Mouse (Mus musculus) midbrain, embryonic 10.5 days (tissue): ENCODE measurements around the gene Lmbrd1. TPM values are rescaled to one million over a fixed set of nuclear protein-coding genes. Genes with fewer than 3 reads are reported as not detected.
"Not testable (repeated sequence)": the region's sequence is repeated elsewhere in the genome, so short reads cannot be mapped to it uniquely, and the experiment has no call there.

Experiments
- DNase-seq: peaks from one replicate; pipeline ENCODE4 v3.0.0-alpha.2; 2017; ENCODE audit warnings: low spot score
- H3K27ac ChIP-seq: fragments of 300-500 bp; sonication (generic); replicated peaks from 2 replicates; pipeline ENCODE4 v1.5.1; 2016; ENCODE audit warnings: mild to moderate bottlenecking
- H3K27me3 ChIP-seq: fragments of 300-500 bp; sonication (generic); 2 replicates; pipeline ENCODE4 v1.6.1; 2016; ENCODE audit warnings: low read depth, mild to moderate bottlenecking; ENCODE audit not compliant: poor library complexity, severe bottlenecking
- H3K36me3 ChIP-seq: fragments of 300-500 bp; sonication (generic); 2 replicates; pipeline ENCODE4 v1.6.1; 2016; ENCODE audit warnings: mild to moderate bottlenecking, moderate library complexity
- H3K4me1 ChIP-seq: fragments of 300-500 bp; sonication (generic); 2 replicates; pipeline ENCODE4 v1.6.1; 2016
- H3K4me3 ChIP-seq: fragments of 300-500 bp; sonication (generic); 2 replicates; pipeline ENCODE4 v1.5.1; 2016; ENCODE audit warnings: mild to moderate bottlenecking, moderate library complexity
- H3K9me3 ChIP-seq: fragments of 300-500 bp; sonication (generic); replicated peaks from 2 replicates; pipeline ENCODE4 v1.6.1; 2016; ENCODE audit warnings: mild to moderate bottlenecking
- WGBS: fragments of 180-500 bp; shearing (Covaris S2); methylation state at CpG from one replicate; pipeline ENCODE4 v1.1.7; 2016; 5-methylcytosine and 5-hydroxymethylcytosine counted together
- polyA plus RNA-seq: library from polyadenylated mRNA; unstranded; fragments of >200 nt; fragmentation: Nextera tagmentation; extraction: Ambion mirVana; gene quantifications from 2 replicates; pipeline ENCODE4 v1.2.1, GENCODE M21; 2016

Gene Lmbrd1
- polyA plus RNA-seq, 1 experiment from 2014 or later, result 24.4 TPM

- Histone ChIP-seq H3K4me3 (no peak overlapping the region), H3K9me3 (no peaks in the 10 kb centered on the region), H3K27me3 (no peaks in the 10 kb centered on the region), H3K36me3 (peaks cover 6% of the 10 kb centered on the region; the same call in 1 of the 2 replicates), H3K27ac (no peak overlapping the region), H3K4me1 (peaks cover 11% of the 10 kb centered on the region; the same call in 1 of the 2 replicates)
- DNase-seq, result no peak
- 81% methylated on average over 3 of the region's 3 CpGs for WGBS
These were observed 62.5 kb downstream of the Lmbrd1 start for GRCm38 (mm10) chr1:24740903-24741302.

GRCm38 (mm10) chr1:24741552-24741951 lies 63.1 kb downstream of the Lmbrd1 start:
- Histone ChIP-seq H3K27me3 (no peaks in the 10 kb centered on the region), H3K9me3 (no peaks in the 10 kb centered on the region), H3K36me3 (peaks cover 6% of the 10 kb centered on the region; the same call in 1 of the 2 replicates), H3K4me3 (no peak overlapping the region), H3K27ac (no peak overlapping the region), H3K4me1 (peaks cover 11% of the 10 kb centered on the region; the same call in 1 of the 2 replicates)
- DNase-seq, result no peak
- WGBS, result 56% methylated on average over 3 of the region's 3 CpGs

- DNase-seq, result no peak
These were observed 64.9 kb downstream of the Lmbrd1 start for GRCm38 (mm10) chr1:24743191-24743924.

GRCm38 (mm10) chr1:24752715-24753114 lies 74.3 kb downstream of the Lmbrd1 start:
- Histone ChIP-seq H3K9me3 (no peaks in the 10 kb centered on the region), H3K4me3 (no peak overlapping the region), H3K4me1 (no peaks in the 10 kb centered on the region), H3K36me3 (peaks cover 37% of the 10 kb centered on the region), H3K27me3 (no peaks in the 10 kb centered on the region), H3K27ac (no peak overlapping the region)
- no peak for DNase-seq
- WGBS, result 97% methylated on average over 4 of the region's 4 CpGs

More at GRCm38 (mm10) chr1:24743191-24743924, 64.9 kb downstream of the Lmbrd1 start:
- Histone ChIP-seq H3K4me3 (no peak overlapping the region), H3K27me3 (no peaks in the 10 kb centered on the region), H3K4me1 (peaks cover 11% of the 10 kb centered on the region; the same call in 1 of the 2 replicates), H3K27ac (no peak overlapping the region), H3K36me3 (peaks cover 17% of the 10 kb centered on the region), H3K9me3 (no peaks in the 10 kb centered on the region)
- 98% methylated on average over 9 of the region's 9 CpGs for WGBS

GRCm38 (mm10) chr1:24758516-24758915 lies 80.1 kb downstream of the Lmbrd1 start:
- Histone ChIP-seq H3K36me3 (peaks cover 12% of the 10 kb centered on the region), H3K27ac (no peak overlapping the region), H3K4me1 (peaks cover 36% of the 10 kb centered on the region), H3K4me3 (no peak overlapping the region), H3K27me3 (no peaks in the 10 kb centered on the region), H3K9me3 (no peaks in the 10 kb centered on the region)
- WGBS, result 65% methylated on average over 8 of the region's 8 CpGs
- peak; percentile 20 for DNase-seq

- Histone ChIP-seq H3K4me3 (no peak overlapping the region), H3K36me3 (peaks cover 25% of the 10 kb centered on the region), H3K27me3 (no peaks in the 10 kb centered on the region), H3K9me3 (no peaks in the 10 kb centered on the region), H3K27ac (0 out of 2 replicates have a peak overlapping the region, but pooled peaks have one; percentile 46), H3K4me1 (peaks cover 10% of the 10 kb centered on the region)
- no peak for DNase-seq
- 74% methylated on average over 8 of the region's 8 CpGs for WGBS
These were observed 88.0 kb downstream of the Lmbrd1 start for GRCm38 (mm10) chr1:24766466-24766865.

GRCm38 (mm10) chr1:24767197-24767596 lies 88.8 kb downstream of the Lmbrd1 start:
- not testable (repeated sequence) for DNase-seq, H3K9me3 ChIP-seq, H3K4me3 ChIP-seq, H3K4me1 ChIP-seq, H3K27me3 ChIP-seq, H3K27ac ChIP-seq
- WGBS, result 84% methylated on average over 3 of the region's 3 CpGs
- H3K36me3 ChIP-seq, result peaks cover 22% of the 10 kb centered on the region

- Histone ChIP-seq H3K4me1 (no peaks in the 10 kb centered on the region), H3K9me3 (no peaks in the 10 kb centered on the region), H3K27me3 (no peaks in the 10 kb centered on the region), H3K36me3 (no peaks in the 10 kb centered on the region), H3K27ac (no peak overlapping the region), H3K4me3 (no peak overlapping the region)
- no peak for DNase-seq
- WGBS, result 84% methylated on average over 2 of the region's 2 CpGs
These were observed 95.2 kb downstream of the Lmbrd1 start for GRCm38 (mm10) chr1:24773642-24774041.

- Histone ChIP-seq H3K9me3 (no peaks in the 10 kb centered on the region), H3K27me3 (no peaks in the 10 kb centered on the region), H3K27ac (no peak overlapping the region), H3K36me3 (no peaks in the 10 kb centered on the region), H3K4me1 (no peaks in the 10 kb centered on the region), H3K4me3 (no peak overlapping the region)
- no peak for DNase-seq
- WGBS, result 95% methylated on average over 2 of the region's 2 CpGs
These were observed 98.1 kb downstream of the Lmbrd1 start for GRCm38 (mm10) chr1:24776576-24776975.

GRCm38 (mm10) chr1:24793168-24793567 lies 114.7 kb downstream of the Lmbrd1 start:
- Histone ChIP-seq H3K4me1 (no peaks in the 10 kb centered on the region), H3K36me3 (no peaks in the 10 kb centered on the region), H3K4me3 (no peak overlapping the region), H3K27me3 (no peaks in the 10 kb centered on the region), H3K9me3 (no peaks in the 10 kb centered on the region), H3K27ac (no peak overlapping the region)
- 94% methylated on average over 6 of the region's 6 CpGs for WGBS
- no peak for DNase-seq

- not testable (repeated sequence) for H3K27me3 ChIP-seq, DNase-seq, H3K36me3 ChIP-seq, H3K27ac ChIP-seq, H3K4me1 ChIP-seq, H3K9me3 ChIP-seq, H3K4me3 ChIP-seq
- WGBS, result 97% methylated on average over 21 of the region's 21 CpGs
These were observed 129.5 kb downstream of the Lmbrd1 start for GRCm38 (mm10) chr1:24807971-24808370.
